Mouse (Mus musculus) embryonic facial prominence, embryonic 14.5 days (tissue): ENCODE results near the gene Smim20. TPM values are rescaled to one million over a fixed set of nuclear protein-coding genes. Genes with fewer than 3 reads are reported as not detected.

Experiments
- ATAC-seq: fragments of 200-750 bp; cut with Nextera tagmentation; 2 replicates; pipeline ENCODE4 v1.8.0; 2017; ENCODE audit warnings: low read depth, moderate number of reproducible peaks, moderate TSS enrichment
- DNase-seq: peaks from one replicate; pipeline ENCODE4 v3.0.0-alpha.2; 2015; ENCODE audit warnings: low spot score
- H3K27ac ChIP-seq: fragments of 300-500 bp; sonication (generic); replicated peaks from 2 replicates; pipeline ENCODE4 v1.5.1; 2014; ENCODE audit warnings: low read depth, mild to moderate bottlenecking, low read length, moderate library complexity
- H3K27me3 ChIP-seq: fragments of 300-500 bp; sonication (generic); replicated peaks from 2 replicates; pipeline ENCODE4 v1.6.1; 2014; ENCODE audit warnings: low read length; ENCODE audit not compliant: control insufficient read depth, insufficient read depth
- H3K36me3 ChIP-seq: fragments of 300-500 bp; sonication (generic); 2 replicates; pipeline ENCODE4 v1.6.1; 2014; ENCODE audit warnings: low read length, mixed read lengths; ENCODE audit not compliant: control insufficient read depth, insufficient read depth
- H3K4me1 ChIP-seq: fragments of 300-500 bp; sonication (generic); 2 replicates; pipeline ENCODE4 v1.6.1; 2014; ENCODE audit warnings: antibody characterized with exemption, low read length; ENCODE audit not compliant: control insufficient read depth, insufficient read depth
- H3K4me2 ChIP-seq: fragments of 300-500 bp; sonication (generic); 2 replicates; pipeline ENCODE4 v1.6.1; 2014; ENCODE audit warnings: low read depth, mild to moderate bottlenecking, low read length, moderate library complexity, mixed read lengths
- H3K4me3 ChIP-seq: fragments of 300-500 bp; sonication (generic); 2 replicates; pipeline ENCODE4 v1.5.1; 2014; ENCODE audit warnings: low read depth, mild to moderate bottlenecking, low read length
- H3K9ac ChIP-seq: fragments of 300-500 bp; sonication (generic); 2 replicates; pipeline ENCODE4 v1.6.1; 2014; ENCODE audit warnings: low read depth, mild to moderate bottlenecking, low read length, moderate library complexity, mixed read lengths
- H3K9me3 ChIP-seq: fragments of 300-500 bp; sonication (generic); 2 replicates; pipeline ENCODE4 v1.6.1; 2016; ENCODE audit warnings: low read length; ENCODE audit not compliant: control insufficient read depth
- WGBS: fragments of 180-500 bp; shearing (Covaris S2); extraction: QIAGEN DNeasy Blood & Tissue Kit; methylation state at CpG from one replicate; pipeline ENCODE4 v1.1.7; 2014; 5-methylcytosine and 5-hydroxymethylcytosine counted together
- polyA plus RNA-seq: library from polyadenylated mRNA; unstranded; fragments of >200 nt; fragmentation: Nextera tagmentation; extraction: Ambion mirVana; gene quantifications from 2 replicates; pipeline ENCODE4 v1.2.1, GENCODE M21; 2014

Smim20 gene
- polyA plus RNA-seq, 1 experiment from 2014 or later, result 96.7 TPM

DNA sequence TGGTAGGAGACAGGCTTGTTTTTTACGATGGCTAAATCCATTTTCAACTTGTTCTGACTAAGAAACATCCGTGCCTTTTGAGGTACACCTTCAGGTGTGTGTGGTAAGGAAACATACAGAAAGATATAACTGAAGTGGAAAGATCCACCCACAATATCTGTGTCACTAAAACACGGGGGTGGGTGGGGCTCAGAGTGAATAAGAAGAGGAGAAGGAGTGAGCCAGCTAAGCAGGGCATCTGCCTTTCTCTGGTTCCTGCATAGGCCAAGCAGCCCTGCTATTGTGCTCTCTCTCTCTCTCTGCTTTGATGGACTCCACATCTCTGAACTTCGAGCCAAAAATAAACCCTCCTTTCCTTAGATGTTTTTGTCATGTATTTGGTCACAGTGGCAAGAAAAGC lies 38.1 kb downstream of the Smim20 start:
- H3K36me3 ChIP-seq, result no peaks in the 10 kb centered on the region
- DNase-seq (no peak), ATAC-seq (no peak)
- no peak overlapping the region for H3K4me3 ChIP-seq
- no peaks in the 10 kb centered on the region for H3K4me1 ChIP-seq
- no peaks in the 10 kb centered on the region for H3K27me3 ChIP-seq
- H3K9me3 ChIP-seq, result no peaks in the 10 kb centered on the region
- H3K4me2 ChIP-seq, result no peak overlapping the region
- no peak overlapping the region for H3K27ac ChIP-seq
- no peak overlapping the region for H3K9ac ChIP-seq
- WGBS, result 65% methylated on average over 4 of the region's 4 CpGs

- H3K27ac ChIP-seq, result no peak overlapping the region
- no peak overlapping the region for H3K4me2 ChIP-seq
- DNase-seq (no peak), ATAC-seq (no peak)
- H3K27me3 ChIP-seq, result no peaks in the 10 kb centered on the region
- H3K9ac ChIP-seq, result no peak overlapping the region
- H3K4me1 ChIP-seq, result no peaks in the 10 kb centered on the region
- WGBS, result 93% methylated on average over 3 of the region's 3 CpGs
- no peak overlapping the region for H3K4me3 ChIP-seq
- H3K9me3 ChIP-seq, result no peaks in the 10 kb centered on the region
- H3K36me3 ChIP-seq, result no peaks in the 10 kb centered on the region
Measured at GRCm38 (mm10) chr5:53306864-53307263, 40.0 kb downstream of the Smim20 start.

- Histone ChIP-seq H3K4me2 (no peak overlapping the region), H3K9me3 (no peaks in the 10 kb centered on the region), H3K9ac (no peak overlapping the region), H3K27ac (no peak overlapping the region), H3K4me1 (no peaks in the 10 kb centered on the region), H3K4me3 (no peak overlapping the region), H3K36me3 (no peaks in the 10 kb centered on the region), H3K27me3 (no peaks in the 10 kb centered on the region)
- 82% methylated on average over 5 of the region's 5 CpGs for WGBS
- no peak for DNase-seq
- ATAC-seq, result no peak
Measured at GRCm38 (mm10) chr5:53307437-53307836, 40.6 kb downstream of the Smim20 start.

- Histone ChIP-seq H3K27me3 (no peaks in the 10 kb centered on the region), H3K4me3 (no peak overlapping the region), H3K4me1 (no peaks in the 10 kb centered on the region), H3K27ac (no peak overlapping the region), H3K9ac (no peak overlapping the region), H3K36me3 (no peaks in the 10 kb centered on the region), H3K4me2 (no peak overlapping the region), H3K9me3 (no peaks in the 10 kb centered on the region)
- 85% methylated on average over 13 of the region's 13 CpGs for WGBS
- no peak for DNase-seq
- ATAC-seq, result no peak
Measured at GRCm38 (mm10) chr5:53314404-53315167, 47.7 kb downstream of the Smim20 start.

DNA sequence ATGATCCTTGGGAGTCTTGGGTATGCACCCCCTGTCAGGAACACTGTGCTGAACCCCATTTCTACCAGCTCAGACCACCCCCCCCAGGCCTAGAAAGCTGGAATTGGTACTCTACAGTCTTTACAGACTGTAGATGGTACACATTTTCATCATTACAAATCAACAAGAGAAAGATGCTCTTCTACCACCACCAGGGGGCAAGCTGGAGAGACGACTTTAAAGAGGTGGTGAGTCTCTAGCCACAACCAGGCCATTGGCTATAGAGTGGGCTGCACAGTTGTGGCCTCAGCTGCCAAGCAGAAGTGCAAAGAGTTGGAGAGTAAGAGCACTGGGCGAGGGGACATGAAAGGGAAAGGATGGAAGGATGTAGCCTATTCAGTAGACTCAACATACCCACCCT lies 48.9 kb downstream of the Smim20 start:
- Histone ChIP-seq H3K4me3 (no peak overlapping the region), H3K27ac (no peak overlapping the region), H3K27me3 (no peaks in the 10 kb centered on the region), H3K9ac (no peak overlapping the region), H3K9me3 (no peaks in the 10 kb centered on the region), H3K4me2 (no peak overlapping the region), H3K4me1 (0 out of 2 replicates have a peak, but pooled peaks cover 7% of the 10 kb centered on the region), H3K36me3 (no peaks in the 10 kb centered on the region)
- ATAC-seq (no peak), DNase-seq (no peak)
- 52% methylated on average over 2 of the region's 2 CpGs for WGBS

GRCm38 (mm10) chr5:53317396-53317795 lies 50.5 kb downstream of the Smim20 start:
- 0 out of 2 replicates have a peak, but pooled peaks cover 7% of the 10 kb centered on the region for H3K4me1 ChIP-seq
- DNase-seq (no peak), ATAC-seq (no peak)
- no peak overlapping the region for H3K9ac ChIP-seq
- no peaks in the 10 kb centered on the region for H3K9me3 ChIP-seq
- H3K36me3 ChIP-seq, result no peaks in the 10 kb centered on the region
- H3K27me3 ChIP-seq, result no peaks in the 10 kb centered on the region
- H3K4me3 ChIP-seq, result no peak overlapping the region
- H3K27ac ChIP-seq, result no peak overlapping the region
- 48% methylated on average over 3 of the region's 3 CpGs for WGBS
- no peak overlapping the region for H3K4me2 ChIP-seq

GRCm38 (mm10) chr5:53317885-53318466 lies 51.1 kb downstream of the Smim20 start:
- Histone ChIP-seq H3K27me3 (no peaks in the 10 kb centered on the region), H3K4me2 (no peak overlapping the region), H3K9me3 (no peaks in the 10 kb centered on the region), H3K4me1 (0 out of 2 replicates have a peak, but pooled peaks cover 7% of the 10 kb centered on the region), H3K27ac (no peak overlapping the region), H3K4me3 (no peak overlapping the region), H3K36me3 (no peaks in the 10 kb centered on the region), H3K9ac (no peak overlapping the region)
- DNase-seq (no peak), ATAC-seq (no peak)
- 73% methylated on average over 7 of the region's 7 CpGs for WGBS

DNA sequence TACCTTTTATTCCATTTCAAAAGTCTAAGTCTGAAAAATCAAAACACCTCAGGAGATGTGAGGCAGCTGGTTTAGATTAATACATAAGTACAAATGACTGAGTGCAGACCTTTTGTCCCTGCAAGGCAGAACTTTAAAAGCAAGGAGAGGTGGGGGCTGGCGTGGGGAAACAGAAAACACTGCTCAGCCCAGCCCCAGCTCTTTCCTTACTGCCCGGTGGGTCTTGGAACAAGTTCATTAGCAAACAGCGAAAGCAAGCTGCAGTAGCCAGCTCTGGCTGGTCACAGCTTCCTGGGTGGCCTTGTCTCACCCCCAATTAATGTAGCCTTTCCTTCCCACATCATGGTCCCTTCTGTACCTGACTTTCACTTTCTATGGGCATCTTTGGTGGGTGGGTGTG lies 53.4 kb downstream of the Smim20 start:
- no peak overlapping the region for H3K9ac ChIP-seq
- no peak overlapping the region for H3K27ac ChIP-seq
- WGBS, result 27% methylated on average over 3 of the region's 3 CpGs
- DNase-seq, result peak; percentile 37
- no peaks in the 10 kb centered on the region for H3K36me3 ChIP-seq
- no peaks in the 10 kb centered on the region for H3K27me3 ChIP-seq
- H3K9me3 ChIP-seq, result no peaks in the 10 kb centered on the region
- 0 out of 2 replicates have a peak, but pooled peaks cover 7% of the 10 kb centered on the region for H3K4me1 ChIP-seq
- no peak overlapping the region for H3K4me3 ChIP-seq
- peak; percentile 16; the same call in 1 of the 2 replicates for ATAC-seq
- H3K4me2 ChIP-seq, result no peak overlapping the region

GRCm38 (mm10) chr5:53321901-53322300 lies 55.0 kb downstream of the Smim20 start:
- Histone ChIP-seq H3K9me3 (no peaks in the 10 kb centered on the region), H3K4me1 (peaks cover 7% of the 10 kb centered on the region; the same call in 1 of the 2 replicates), H3K36me3 (no peaks in the 10 kb centered on the region), H3K9ac (no peak overlapping the region), H3K27me3 (no peaks in the 10 kb centered on the region), H3K4me2 (no peak overlapping the region), H3K4me3 (no peak overlapping the region), H3K27ac (no peak overlapping the region)
- WGBS, result 94% methylated on average over 9 of the region's 9 CpGs
- DNase-seq (no peak), ATAC-seq (no peak)
